Mouse (Mus musculus) E14TG2a.4 (cell line): ENCODE data around the gene Trp53.
A peak's percentile ranks its signal among the peaks of the same experiment; 100 is the strongest.
"Not testable (repeated sequence)": the region's sequence is repeated elsewhere in the genome, so short reads cannot be mapped to it uniquely, and the experiment has no call there.

Source experiments
- H3K27me3 ChIP-seq: 2 replicates; pipeline ENCODE4 v1.6.1; 2014; ENCODE audit warnings: low read length, control low read depth; ENCODE audit not compliant: insufficient read depth
- H3K36me3 ChIP-seq: 2 replicates; pipeline ENCODE4 v1.6.1; 2014; ENCODE audit warnings: low read length, control low read depth; ENCODE audit not compliant: insufficient read depth
- H3K4me1 ChIP-seq: replicated peaks from 2 replicates; pipeline ENCODE4 v1.6.1; 2014; ENCODE audit warnings: low read depth, low read length, control low read depth
- H3K4me3 ChIP-seq: replicated peaks from 2 replicates; pipeline ENCODE4 v1.5.1; 2014; ENCODE audit warnings: mild to moderate bottlenecking, low read length
- H3K9me3 ChIP-seq: 2 replicates; pipeline ENCODE4 v1.6.1; 2014; ENCODE audit warnings: low read length, control low read depth
- CTCF ChIP-seq: conservative IDR thresholded peaks from 2 replicates; pipeline ENCODE4 v1.5.1; 2014; ENCODE audit warnings: low read length
- NANOG ChIP-seq: IDR thresholded peaks from 2 replicates; pipeline ENCODE4 v1.6.1; 2014; ENCODE audit warnings: borderline replicate concordance, low read length, mixed read lengths
- POU5F1 ChIP-seq: IDR thresholded peaks from 2 replicates; pipeline ENCODE4 v1.6.1; 2014; ENCODE audit warnings: low read length, borderline replicate concordance

Gene Trp53

DNA sequence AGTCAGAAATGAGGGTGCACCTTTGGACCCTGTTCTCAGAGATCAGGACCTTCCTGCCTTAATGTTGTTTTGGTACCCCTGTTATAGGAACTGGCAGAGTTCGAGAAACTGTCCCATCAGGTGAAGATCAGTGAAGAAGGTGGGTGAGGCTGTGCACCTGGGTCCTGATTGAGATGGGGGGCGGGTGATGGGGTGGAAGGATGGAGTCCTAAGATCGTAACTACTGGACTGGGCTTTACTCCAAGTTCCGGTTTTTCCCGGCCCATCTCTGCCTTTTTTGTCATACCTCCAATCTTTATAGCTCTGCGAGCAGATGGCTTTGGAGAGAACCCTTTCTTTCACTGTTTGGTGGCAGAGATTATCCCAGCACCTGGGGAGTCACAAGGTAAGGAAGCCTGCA is 42.2 kb downstream of the Trp53 start:
- Histone ChIP-seq H3K9me3 (no peaks in the 10 kb centered on the region), H3K4me3 (peak overlapping the region; percentile 73), H3K4me1 (peaks cover 28% of the 10 kb centered on the region), H3K36me3 (no peaks in the 10 kb centered on the region), H3K27me3 (peaks cover 10% of the 10 kb centered on the region)
- TF ChIP-seq CTCF (no peak), POU5F1 (no peak), NANOG (no peak)

DNA sequence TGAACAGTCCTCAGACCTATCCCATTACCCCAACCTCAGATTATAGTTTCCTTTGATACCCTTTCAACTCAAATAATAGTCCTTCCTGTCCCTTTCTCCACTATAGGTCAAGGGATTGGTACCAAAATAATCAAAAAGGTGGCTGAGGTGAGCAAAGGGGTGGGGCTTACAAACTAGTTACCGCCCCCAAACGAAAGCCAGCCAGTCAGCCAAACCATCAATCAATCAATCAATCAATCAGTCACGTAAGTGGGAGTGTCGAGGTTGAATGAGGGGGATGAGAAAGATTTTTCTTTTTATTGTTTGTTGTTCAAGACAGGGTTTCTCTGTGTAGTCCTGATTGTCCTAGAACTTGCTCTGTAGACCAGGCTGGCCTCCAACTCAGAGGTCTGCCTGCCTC is 42.8 kb downstream of the Trp53 start:
- peak overlapping the region; percentile 73 for H3K4me3 ChIP-seq
- no peaks in the 10 kb centered on the region for H3K9me3 ChIP-seq
- TF ChIP-seq NANOG (no peak), POU5F1 (no peak), CTCF (no peak)
- H3K36me3 ChIP-seq, result no peaks in the 10 kb centered on the region
- peaks cover 4% of the 10 kb centered on the region for H3K27me3 ChIP-seq
- peaks cover 28% of the 10 kb centered on the region for H3K4me1 ChIP-seq

DNA sequence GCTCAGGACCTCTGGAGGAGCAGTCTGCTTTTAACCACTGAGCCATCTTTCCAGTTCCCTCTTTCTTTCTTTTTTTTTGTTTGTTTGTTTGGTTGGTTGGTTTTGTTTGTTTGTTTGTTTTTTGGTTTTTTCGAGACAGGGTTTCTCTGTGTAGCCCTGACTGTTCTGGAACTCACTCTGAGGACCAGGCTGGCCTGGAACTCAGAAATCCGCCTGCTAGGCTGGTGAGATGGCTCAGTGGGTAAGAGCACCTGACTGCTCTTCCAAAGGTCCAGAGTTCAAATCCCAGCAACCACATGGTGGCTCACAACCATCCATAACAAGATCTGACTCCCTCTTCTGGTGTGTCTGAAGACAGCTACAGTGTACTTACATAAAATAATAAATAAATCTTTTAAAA is 44.2 kb downstream of the Trp53 start:
- H3K27me3 ChIP-seq, H3K36me3 ChIP-seq, H3K4me3 ChIP-seq, H3K9me3 ChIP-seq: not testable (repeated sequence)
- peaks cover 28% of the 10 kb centered on the region for H3K4me1 ChIP-seq

DNA sequence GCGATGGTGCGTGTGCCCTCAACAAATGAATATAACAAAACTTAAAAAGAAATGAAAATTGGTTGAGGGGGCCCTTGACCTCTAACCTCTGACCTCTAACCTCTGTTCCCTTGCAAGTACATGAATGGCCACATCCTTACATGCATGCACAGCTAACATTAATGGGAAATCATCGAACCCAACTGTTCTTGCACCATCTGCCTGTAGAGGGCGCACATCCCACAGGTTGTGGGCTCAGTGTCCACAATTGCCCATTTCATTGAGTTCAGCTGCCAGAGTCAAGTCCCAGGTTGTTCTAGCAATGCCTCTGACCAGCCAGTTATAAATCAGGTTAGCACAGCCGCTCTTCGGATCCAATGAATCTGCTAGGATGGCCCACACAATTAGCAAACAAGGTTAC is 48.1 kb downstream of the Trp53 start:
- TF ChIP-seq NANOG, result no peak
- TF ChIP-seq CTCF, result peak; percentile 98
- no peak for TF ChIP-seq POU5F1
- Histone ChIP-seq H3K4me3 (no peak overlapping the region), H3K9me3 (no peaks in the 10 kb centered on the region), H3K4me1 (peaks cover 17% of the 10 kb centered on the region), H3K27me3 (no peaks in the 10 kb centered on the region), H3K36me3 (no peaks in the 10 kb centered on the region)

GRCm38 (mm10) chr11:69629802-69630201 is 49.6 kb downstream of the Trp53 start:
- H3K4me3 ChIP-seq, result no peak overlapping the region
- no peaks in the 10 kb centered on the region for H3K9me3 ChIP-seq
- peaks cover 4% of the 10 kb centered on the region for H3K36me3 ChIP-seq
- H3K4me1 ChIP-seq, result peaks cover 22% of the 10 kb centered on the region
- peak; percentile 90 for TF ChIP-seq CTCF
- TF ChIP-seq NANOG, result no peak
- no peaks in the 10 kb centered on the region for H3K27me3 ChIP-seq

DNA sequence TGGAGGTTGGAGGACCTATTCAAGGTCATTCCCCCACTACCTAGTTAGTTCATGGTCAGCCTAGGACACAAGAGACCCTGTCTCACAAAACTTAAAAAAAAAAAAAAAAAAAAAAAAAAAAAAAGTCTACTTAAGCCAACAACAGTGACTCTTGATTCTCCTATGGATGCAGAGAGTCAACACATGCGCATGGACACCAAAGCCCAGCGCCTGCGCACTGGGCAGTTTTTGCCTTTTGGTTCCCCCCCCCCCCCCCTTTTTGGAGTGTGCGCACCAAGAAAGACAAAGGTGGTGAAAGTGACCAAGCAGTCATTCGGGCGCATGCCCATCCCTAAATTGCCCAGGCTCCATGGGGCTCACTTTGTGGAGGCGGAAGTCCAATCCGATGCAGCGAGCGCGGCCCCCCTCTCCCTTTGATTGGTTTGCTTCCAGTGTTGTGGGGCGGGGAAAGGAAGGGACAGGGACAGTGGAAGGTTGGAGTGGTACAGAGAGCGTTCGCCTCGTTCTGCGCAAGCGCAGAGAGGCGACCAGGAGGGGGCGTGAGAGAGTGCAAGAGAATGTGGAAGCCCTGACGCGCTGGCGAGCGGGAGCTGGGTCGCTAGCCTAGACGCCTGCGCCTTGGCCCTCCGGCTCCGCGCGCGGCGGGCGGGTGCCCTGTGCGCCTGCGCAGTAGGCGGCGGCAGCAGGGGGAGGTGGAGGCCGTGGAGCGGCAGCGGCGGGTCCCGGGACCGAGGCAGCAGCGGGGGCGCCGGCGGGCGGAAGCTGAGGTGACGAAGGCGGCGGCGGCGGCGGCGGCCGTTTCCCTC is 52.3 kb downstream of the Trp53 start, which contains the start of gene Fxr2:
Fxr2 (plus strand) TSS at position 707 of the 806 bp plus-strand sequence.
- TF ChIP-seq CTCF (peak; percentile 21; the same call in 1 of the 2 replicates), POU5F1 (no peak)
- Histone ChIP-seq H3K4me1 (peaks cover 44% of the 10 kb centered on the region), H3K4me3 (peak within 1 kb of the TSS; percentile 95), H3K9me3 (no peaks in the 10 kb centered on the region), H3K36me3 (peaks cover 31% of the 10 kb centered on the region), H3K27me3 (no peaks in the 10 kb centered on the region)

DNA sequence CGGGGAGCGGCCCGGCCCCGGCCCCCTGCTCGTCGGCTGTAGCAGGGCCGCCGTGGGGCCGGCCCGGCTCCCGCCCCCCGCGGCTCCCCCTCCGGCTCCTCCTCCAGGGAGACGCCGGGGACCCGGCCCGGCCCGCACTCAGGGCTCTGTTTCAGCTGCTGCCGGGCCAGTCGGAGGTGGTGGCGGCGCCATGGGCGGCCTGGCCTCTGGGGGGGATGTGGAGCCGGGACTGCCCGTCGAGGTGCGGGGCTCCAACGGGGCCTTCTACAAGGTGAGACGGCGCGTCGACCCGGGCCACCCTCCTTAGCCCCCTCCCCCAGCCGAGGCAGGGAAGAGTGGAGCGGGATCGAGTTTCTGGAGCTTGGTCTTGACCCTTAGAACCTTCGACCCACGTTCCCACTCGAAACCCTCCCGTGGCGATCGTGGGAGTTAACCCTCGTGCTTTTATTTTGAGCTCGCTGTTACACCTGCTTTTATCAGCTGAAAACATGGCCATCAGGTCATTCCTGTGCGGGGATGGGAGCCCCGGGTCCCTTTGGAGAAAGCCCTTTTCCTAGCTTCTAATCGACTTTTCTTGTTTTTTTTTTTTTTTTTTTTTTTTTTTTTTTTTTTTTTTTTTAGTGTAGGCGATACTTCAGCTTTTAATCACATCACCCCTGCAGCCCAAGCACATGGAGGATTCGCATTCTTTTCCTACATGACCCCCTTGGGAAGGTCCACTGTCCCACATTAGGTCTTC is 53.1 kb downstream of the Trp53 start:
- Histone ChIP-seq H3K4me1 (peaks cover 44% of the 10 kb centered on the region), H3K4me3 (peak overlapping the region; percentile 95), H3K27me3 (no peaks in the 10 kb centered on the region), H3K36me3 (peaks cover 38% of the 10 kb centered on the region), H3K9me3 (no peaks in the 10 kb centered on the region)
- no peak for TF ChIP-seq NANOG
- TF ChIP-seq POU5F1, result no peak
- no peak for TF ChIP-seq CTCF

- no peak for TF ChIP-seq CTCF
- no peak for TF ChIP-seq NANOG
- TF ChIP-seq POU5F1, result no peak
- no peaks in the 10 kb centered on the region for H3K27me3 ChIP-seq
- H3K9me3 ChIP-seq, result no peaks in the 10 kb centered on the region
- H3K36me3 ChIP-seq, result peaks cover 57% of the 10 kb centered on the region
- no peak overlapping the region for H3K4me3 ChIP-seq
- peaks cover 44% of the 10 kb centered on the region for H3K4me1 ChIP-seq
Observed at GRCm38 (mm10) chr11:69635471-69635870, 55.3 kb downstream of the Trp53 start.
